Mouse (Mus musculus): ENCODE measurements around the gene F8a. TPM values are rescaled to one million over a fixed set of nuclear protein-coding genes. Genes with fewer than 3 reads are reported as not detected.
"Not testable (repeated sequence)": the region's sequence is repeated elsewhere in the genome, so short reads cannot be mapped to it uniquely, and the experiment has no call there.

The F8a gene
- total and polyA plus RNA-seq, 2 experiments from 2014 or later = 32.2 to 36.3 TPM

DNA sequence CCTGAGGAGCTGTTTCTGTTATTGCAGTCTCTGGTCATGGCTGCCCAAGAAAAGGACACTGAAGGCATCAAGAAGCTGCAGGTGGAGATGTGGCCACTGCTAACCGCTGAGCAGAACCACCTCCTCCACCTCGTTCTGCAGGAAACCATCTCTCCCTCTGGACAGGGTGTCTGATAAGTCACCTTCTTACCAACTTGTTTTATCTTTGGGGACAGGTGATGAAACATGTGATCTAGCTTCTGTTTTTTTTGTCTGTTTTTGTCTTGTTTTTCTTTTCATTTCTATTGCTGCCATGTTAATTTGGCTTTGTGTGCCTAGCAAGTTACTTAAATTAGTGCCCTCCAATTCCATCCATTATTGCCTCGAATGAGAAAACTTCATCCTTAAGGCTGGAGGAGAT lies 1.2 kb downstream of the F8a start:
- H3K27me3 ChIP-seq (ENCODE audit: insufficient read depth, low read length) = no peaks in the 10 kb centered on the region
- no peaks in the 10 kb centered on the region for H3K4me1 ChIP-seq (ENCODE audit: insufficient read depth, low read length)
- peak overlapping the region; percentile 89 for H3K27ac ChIP-seq (ENCODE audit: low read depth, low read length)
- 24% methylated on average over 3 of the region's 3 CpGs for WGBS
- no peak for ATAC-seq (ENCODE audit: low FRiP score)
- H3K4me3 ChIP-seq (ENCODE audit: low read depth, low read length) = peak overlapping the region; percentile 61
- peak overlapping the region; percentile 54 for H3K4me2 ChIP-seq (ENCODE audit: low read depth, low read length, poor library complexity, severe bottlenecking)
- no peaks in the 10 kb centered on the region for H3K9me3 ChIP-seq (ENCODE audit: low read length)
- DNase-seq (ENCODE audit: low spot score) = no peak
- peak overlapping the region; percentile 69 for H3K9ac ChIP-seq (replicated peaks; ENCODE audit: low read length, poor library complexity, severe bottlenecking)
- TF ChIP-seq CTCF (IDR thresholded peaks at IDR 0.05) = no peak
- no peaks in the 10 kb centered on the region for H3K36me3 ChIP-seq (ENCODE audit: insufficient read depth, low read length)

DNA sequence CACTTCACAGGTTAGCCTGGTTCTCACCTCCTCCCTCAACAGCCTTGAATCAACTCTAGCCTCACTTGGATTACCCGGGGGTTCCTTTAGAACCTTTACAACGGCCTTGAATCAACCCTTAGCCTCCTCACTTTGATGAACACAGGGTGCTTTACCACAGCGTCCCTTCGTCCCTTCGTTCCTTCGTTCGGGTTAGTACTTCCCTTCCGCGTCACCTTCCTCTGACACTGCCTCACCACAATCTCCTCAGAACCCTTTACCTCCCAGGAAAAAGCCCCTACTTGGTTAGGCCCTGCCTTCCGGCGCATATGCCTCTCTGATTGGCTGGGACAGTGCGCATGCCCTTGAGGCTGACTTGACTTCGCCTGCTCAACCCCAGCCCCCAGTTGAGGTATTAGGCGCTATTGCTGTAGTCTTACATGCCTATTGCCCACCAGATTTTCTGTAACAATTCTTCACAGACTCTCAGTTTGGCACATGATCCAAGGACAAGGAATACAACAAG lies 14.8 kb downstream of the F8a start, which contains the start of gene Xlr4c:
Gene Xlr4c (minus strand): TSS at position 310 of the 505 bp plus-strand sequence.
- not testable (repeated sequence) for H3K27ac ChIP-seq (ENCODE audit: low read depth, low read length); H3K4me1 ChIP-seq (ENCODE audit: insufficient read depth, low read length); H3K27me3 ChIP-seq (ENCODE audit: insufficient read depth, low read length); H3K9ac ChIP-seq (replicated peaks; ENCODE audit: low read length, poor library complexity, severe bottlenecking); DNase-seq (ENCODE audit: low spot score); ATAC-seq (ENCODE audit: low FRiP score); H3K36me3 ChIP-seq (ENCODE audit: insufficient read depth, low read length); H3K4me2 ChIP-seq (ENCODE audit: low read depth, low read length, poor library complexity, severe bottlenecking); H3K9me3 ChIP-seq (ENCODE audit: low read length); H3K4me3 ChIP-seq (ENCODE audit: low read depth, low read length)
- 91% methylated on average over 12 of the region's 14 CpGs for whole genome bisulfite sequencing

DNA sequence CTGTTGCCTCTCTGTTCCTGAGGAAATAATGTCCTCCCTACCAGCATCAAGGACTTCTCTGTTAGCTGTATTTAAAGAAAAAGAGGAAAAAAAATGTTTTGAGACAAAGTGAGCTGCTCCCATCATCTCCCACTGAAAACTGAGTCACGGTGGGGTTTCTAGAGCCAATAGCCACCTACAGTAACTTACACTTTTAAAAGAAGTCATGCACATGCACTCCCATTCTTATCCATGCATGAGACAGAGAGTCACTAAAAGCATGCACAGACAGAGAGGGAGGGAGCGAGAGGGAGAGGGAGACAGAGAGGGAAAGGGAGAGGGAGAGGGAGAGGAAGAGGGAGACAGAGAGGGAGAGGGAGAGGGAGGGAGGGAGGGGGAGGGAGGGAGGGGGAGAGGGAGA lies 34.3 kb downstream of the F8a start:
- not testable (repeated sequence) for H3K4me2 ChIP-seq (ENCODE audit: low read depth, low read length, poor library complexity, severe bottlenecking); ATAC-seq (ENCODE audit: low FRiP score); H3K27ac ChIP-seq (ENCODE audit: low read depth, low read length); H3K36me3 ChIP-seq (ENCODE audit: insufficient read depth, low read length); H3K27me3 ChIP-seq (ENCODE audit: insufficient read depth, low read length); DNase-seq (ENCODE audit: low spot score); H3K4me3 ChIP-seq (ENCODE audit: low read depth, low read length); H3K9me3 ChIP-seq (ENCODE audit: low read length); H3K4me1 ChIP-seq (ENCODE audit: insufficient read depth, low read length); H3K9ac ChIP-seq (replicated peaks; ENCODE audit: low read length, poor library complexity, severe bottlenecking)
- WGBS = 75% methylated on average over 1 of the region's 2 CpGs

DNA sequence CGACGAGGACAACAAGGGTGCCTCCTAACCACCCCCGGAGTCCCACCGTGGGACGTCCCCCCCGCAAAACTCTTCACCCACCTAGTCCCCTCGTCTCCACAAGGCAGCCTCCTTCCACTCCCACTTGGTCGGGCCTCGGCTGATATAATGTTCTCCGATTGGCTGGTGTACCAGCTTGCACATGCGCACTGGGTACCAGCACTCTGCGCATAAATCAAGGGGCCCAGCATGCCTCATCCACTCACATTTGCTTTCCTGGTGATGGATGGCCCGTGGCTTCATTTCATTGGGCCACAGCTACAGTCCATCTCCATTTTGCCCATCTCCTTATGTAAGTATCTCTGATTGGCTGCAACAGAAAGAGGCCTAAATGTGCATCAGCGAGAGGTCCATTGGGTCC lies 37.2 kb downstream of the F8a start, which contains the start of gene Xlr3c:
Gene Xlr3c (minus strand): TSS at position 121 of the 400 bp plus-strand sequence.
- not testable (repeated sequence) for H3K4me1 ChIP-seq (ENCODE audit: insufficient read depth, low read length); ATAC-seq (ENCODE audit: low FRiP score); H3K4me2 ChIP-seq (ENCODE audit: low read depth, low read length, poor library complexity, severe bottlenecking); DNase-seq (ENCODE audit: low spot score); H3K36me3 ChIP-seq (ENCODE audit: insufficient read depth, low read length); H3K9ac ChIP-seq (replicated peaks; ENCODE audit: low read length, poor library complexity, severe bottlenecking); H3K27ac ChIP-seq (ENCODE audit: low read depth, low read length); H3K9me3 ChIP-seq (ENCODE audit: low read length); H3K4me3 ChIP-seq (ENCODE audit: low read depth, low read length); H3K27me3 ChIP-seq (ENCODE audit: insufficient read depth, low read length)
- 91% methylated on average over 14 of the region's 14 CpGs for WGBS

Other genes with a start within 250 kb of the F8a start
- 0.33 and 1.7 TPM in 2 replicates for gene Zfp185, start 241.0 kb upstream of the F8a start, total RNA-seq (2014; rRNA removed)
- gene Zfp185, start 241.0 kb upstream of the F8a start, polyA plus RNA-seq (2015; fragmentation: Nextera tagmentation; extraction: Ambion mirVana) = 0.84 and 0.96 TPM in 2 replicates
- gene Pnma5, start 191.2 kb upstream of the F8a start, total RNA-seq (2014; rRNA removed) = 0.27 and 0.57 TPM in 2 replicates
- 0.31 and 0.37 TPM in 2 replicates for gene Pnma5, start 191.2 kb upstream of the F8a start, polyA plus RNA-seq (2015; fragmentation: Nextera tagmentation; extraction: Ambion mirVana)
- 17.1 and 18.4 TPM in 2 replicates for gene Pnma3, start 163.5 kb upstream of the F8a start, total RNA-seq (2014; rRNA removed)
- gene Pnma3, start 163.5 kb upstream of the F8a start, polyA plus RNA-seq (2015; fragmentation: Nextera tagmentation; extraction: Ambion mirVana) = 5.7 and 7.5 TPM in 2 replicates
- not detected in 2 replicates for gene Xlr4a, start 145.8 kb upstream of the F8a start, total RNA-seq (2014; rRNA removed)
- 1.1 TPM in 1 of 2 replicates, not detected in the other for gene Xlr4a, start 145.8 kb upstream of the F8a start, polyA plus RNA-seq (2015; fragmentation: Nextera tagmentation; extraction: Ambion mirVana)
- 0.60 and 5.7 TPM in 2 replicates for gene Xlr3a, start 131.2 kb upstream of the F8a start, total RNA-seq (2014; rRNA removed)
- 3.4 and 4.7 TPM in 2 replicates for gene Xlr3a, start 131.2 kb upstream of the F8a start, polyA plus RNA-seq (2015; fragmentation: Nextera tagmentation; extraction: Ambion mirVana)
- 0.66 and 2.8 TPM in 2 replicates for gene Gm14685, start 111.2 kb upstream of the F8a start, total RNA-seq (2014; rRNA removed)
- 1.4 and 1.5 TPM in 2 replicates for gene Gm14685, start 111.2 kb upstream of the F8a start, polyA plus RNA-seq (2015; fragmentation: Nextera tagmentation; extraction: Ambion mirVana)
- gene Xlr5b, start 79.5 kb upstream of the F8a start, total RNA-seq (2014; rRNA removed) = not detected in 2 replicates
- gene Xlr5b, start 79.5 kb upstream of the F8a start, polyA plus RNA-seq (2015; fragmentation: Nextera tagmentation; extraction: Ambion mirVana) = not detected in 2 replicates
- gene DXBay18, start 78.8 kb upstream of the F8a start, total RNA-seq (2014; rRNA removed) = 1.1 and 2.8 TPM in 2 replicates
- gene DXBay18, start 78.8 kb upstream of the F8a start, polyA plus RNA-seq (2015; fragmentation: Nextera tagmentation; extraction: Ambion mirVana) = 1.3 and 1.4 TPM in 2 replicates
- not detected in 2 replicates for gene Spin2d, start 51.3 kb upstream of the F8a start, total RNA-seq (2014; rRNA removed)
- not detected in 2 replicates for gene Spin2d, start 51.3 kb upstream of the F8a start, polyA plus RNA-seq (2015; fragmentation: Nextera tagmentation; extraction: Ambion mirVana)
- 2.8 and 7.2 TPM in 2 replicates for gene Xlr3b, start 36.1 kb upstream of the F8a start, total RNA-seq (2014; rRNA removed)
- gene Xlr3b, start 36.1 kb upstream of the F8a start, polyA plus RNA-seq (2015; fragmentation: Nextera tagmentation; extraction: Ambion mirVana) = 6.8 and 13.9 TPM in 2 replicates
- not detected in 2 replicates for gene Xlr4b, start 14.0 kb upstream of the F8a start, total RNA-seq (2014; rRNA removed)
- gene Xlr4b, start 14.0 kb upstream of the F8a start, polyA plus RNA-seq (2015; fragmentation: Nextera tagmentation; extraction: Ambion mirVana) = 1.2 TPM in 1 of 2 replicates, not detected in the other
- gene Xlr4c, start 14.8 kb downstream of the F8a start, total RNA-seq (2014; rRNA removed) = not detected in 2 replicates
- gene Xlr4c, start 14.8 kb downstream of the F8a start, polyA plus RNA-seq (2015; fragmentation: Nextera tagmentation; extraction: Ambion mirVana) = 0.26 and 0.67 TPM in 2 replicates
- not detected in 2 replicates for gene Xlr3c, start 37.1 kb downstream of the F8a start, total RNA-seq (2014; rRNA removed)
- 0.12 and 0.15 TPM in 2 replicates for gene Xlr3c, start 37.1 kb downstream of the F8a start, polyA plus RNA-seq (2015; fragmentation: Nextera tagmentation; extraction: Ambion mirVana)
- gene Xlr5a, start 64.7 kb downstream of the F8a start, total RNA-seq (2014; rRNA removed) = not detected in 2 replicates
- not detected in 2 replicates for gene Xlr5a, start 64.7 kb downstream of the F8a start, polyA plus RNA-seq (2015; fragmentation: Nextera tagmentation; extraction: Ambion mirVana)
- gene Xlr5c, start 64.7 kb downstream of the F8a start, total RNA-seq (2014; rRNA removed) = not detected in 2 replicates
- gene Xlr5c, start 64.7 kb downstream of the F8a start, polyA plus RNA-seq (2015; fragmentation: Nextera tagmentation; extraction: Ambion mirVana) = not detected in 2 replicates
- not detected in 2 replicates for gene Gm45015, start 108.5 kb downstream of the F8a start, total RNA-seq (2014; rRNA removed)
- gene Gm45015, start 108.5 kb downstream of the F8a start, polyA plus RNA-seq (2015; fragmentation: Nextera tagmentation; extraction: Ambion mirVana) = not detected in 2 replicates
- 28.2 and 29.9 TPM in 2 replicates for gene Zfp275, start 114.3 kb downstream of the F8a start, total RNA-seq (2014; rRNA removed)
- 5.2 and 5.7 TPM in 2 replicates for gene Zfp275, start 114.3 kb downstream of the F8a start, polyA plus RNA-seq (2015; fragmentation: Nextera tagmentation; extraction: Ambion mirVana)
- gene Gm18336, start 170.4 kb downstream of the F8a start, total RNA-seq (2014; rRNA removed) = not detected in 2 replicates
- 0.07 and 0.09 TPM in 2 replicates for gene Gm18336, start 170.4 kb downstream of the F8a start, polyA plus RNA-seq (2015; fragmentation: Nextera tagmentation; extraction: Ambion mirVana)
- gene Zfp92, start 182.8 kb downstream of the F8a start, total RNA-seq (2014; rRNA removed) = 5.3 and 5.5 TPM in 2 replicates
- gene Zfp92, start 182.8 kb downstream of the F8a start, polyA plus RNA-seq (2015; fragmentation: Nextera tagmentation; extraction: Ambion mirVana) = 1.5 and 2.1 TPM in 2 replicates
- gene Trex2, start 207.1 kb downstream of the F8a start, total RNA-seq (2014; rRNA removed) = 1.3 TPM in 1 of 2 replicates, not detected in the other
- gene Trex2, start 207.1 kb downstream of the F8a start, polyA plus RNA-seq (2015; fragmentation: Nextera tagmentation; extraction: Ambion mirVana) = not detected in 2 replicates
- gene Haus7, start 230.8 kb downstream of the F8a start, total RNA-seq (2014; rRNA removed) = 30.7 and 34.7 TPM in 2 replicates
- 61.7 and 63.6 TPM in 2 replicates for gene Haus7, start 230.8 kb downstream of the F8a start, polyA plus RNA-seq (2015; fragmentation: Nextera tagmentation; extraction: Ambion mirVana)

Measured in midbrain, postnatal 0 days (tissue).